Mouse (Mus musculus): ENCODE measurements around the gene H2-K1. TPM values are rescaled to one million over a fixed set of nuclear protein-coding genes. Genes with fewer than 3 reads are reported as not detected.

The H2-K1 gene
- 23.4 and 32.0 TPM in 2 replicates for polyA plus RNA-seq (2015; fragmentation: Nextera tagmentation; extraction: Ambion mirVana)

- H3K4me1 ChIP-seq: peaks cover 10% of the 10 kb centered on the region
- peak within 1 kb of the TSS; percentile 78 for H3K9ac ChIP-seq
- peak within 1 kb of the TSS; percentile 71 for H3K4me3 ChIP-seq
- peaks cover 68% of the 10 kb centered on the region for H3K27me3 ChIP-seq (replicated peaks)
- no peak within 1 kb of the TSS for H3K27ac ChIP-seq (replicated peaks)
- H3K4me2 ChIP-seq: peak within 1 kb of the TSS; percentile 99
- ATAC-seq (ENCODE audit: extremely low read depth, insufficient number of reproducible peaks, low FRiP score, low TSS enrichment): peak; percentile 58
- under 1% methylated on average over 30 of the region's 30 CpGs for WGBS
- H3K9me3 ChIP-seq: no peaks in the 10 kb centered on the region
- no peaks in the 10 kb centered on the region for H3K36me3 ChIP-seq
These were observed at the start of gene H2-K1 for GRCm38 (mm10) chr17:34000150-34000537. TSS of gene H2-K1 (minus strand) at chr17:34000347.

- no peak overlapping the region for H3K27ac ChIP-seq (replicated peaks)
- H3K4me2 ChIP-seq: no peak overlapping the region
- no peaks in the 10 kb centered on the region for H3K4me1 ChIP-seq
- WGBS: 85% methylated on average over 5 of the region's 5 CpGs
- no peak for ATAC-seq (ENCODE audit: extremely low read depth, insufficient number of reproducible peaks, low FRiP score, low TSS enrichment)
- peaks cover 16% of the 10 kb centered on the region for H3K9me3 ChIP-seq
- no peak overlapping the region for H3K9ac ChIP-seq
- H3K4me3 ChIP-seq: no peak overlapping the region
- peaks cover 25% of the 10 kb centered on the region for H3K27me3 ChIP-seq (replicated peaks)
- no peaks in the 10 kb centered on the region for H3K36me3 ChIP-seq
These were observed 47.4 kb upstream of the H2-K1 start for GRCm38 (mm10) chr17:34047404-34048050.

- 0 out of 2 replicates have a peak, but pooled peaks cover 4% of the 10 kb centered on the region for H3K4me1 ChIP-seq
- 76% methylated on average over 14 of the region's 14 CpGs for whole genome bisulfite sequencing
- no peak for ATAC-seq (ENCODE audit: extremely low read depth, insufficient number of reproducible peaks, low FRiP score, low TSS enrichment)
These were observed 45.8 kb upstream of the H2-K1 start for GRCm38 (mm10) chr17:34045941-34046340.

GRCm38 (mm10) chr17:34039562-34040450, 39.7 kb upstream of the H2-K1 start:
- 27% methylated on average over 17 of the region's 17 CpGs for WGBS
- peaks cover 32% of the 10 kb centered on the region for H3K4me1 ChIP-seq
- H3K9ac ChIP-seq: peak overlapping the region; percentile 68
- no peak for ATAC-seq (ENCODE audit: extremely low read depth, insufficient number of reproducible peaks, low FRiP score, low TSS enrichment)
- H3K4me2 ChIP-seq: peak overlapping the region; percentile 64
- peaks cover 32% of the 10 kb centered on the region for H3K36me3 ChIP-seq
- peaks cover 72% of the 10 kb centered on the region for H3K27me3 ChIP-seq (replicated peaks)
- H3K4me3 ChIP-seq: peak overlapping the region; percentile 36
- H3K27ac ChIP-seq (replicated peaks): no peak overlapping the region
- H3K9me3 ChIP-seq: no peaks in the 10 kb centered on the region

More at GRCm38 (mm10) chr17:34045941-34046340, 45.8 kb upstream of the H2-K1 start:
- Histone ChIP-seq H3K9me3 (peaks cover 16% of the 10 kb centered on the region), H3K36me3 (no peaks in the 10 kb centered on the region), H3K27me3 (replicated peaks) (peaks cover 38% of the 10 kb centered on the region), H3K4me2 (no peak overlapping the region), H3K9ac (no peak overlapping the region), H3K4me3 (no peak overlapping the region), H3K27ac (replicated peaks) (no peak overlapping the region)

GRCm38 (mm10) chr17:34038878-34039561, 38.9 kb upstream of the H2-K1 start, which contains the start of gene Col11a2:
TSS of gene Col11a2 (plus strand) at chr17:34039437.
- WGBS: 8% methylated on average over 28 of the region's 28 CpGs
- Histone ChIP-seq H3K36me3 (peaks cover 40% of the 10 kb centered on the region), H3K4me3 (peak within 1 kb of the TSS; percentile 36), H3K4me1 (peaks cover 33% of the 10 kb centered on the region), H3K4me2 (peak within 1 kb of the TSS; percentile 64), H3K9me3 (no peaks in the 10 kb centered on the region), H3K27me3 (replicated peaks) (peaks cover 65% of the 10 kb centered on the region), H3K27ac (replicated peaks) (no peak within 1 kb of the TSS), H3K9ac (peak within 1 kb of the TSS; percentile 68)
- ATAC-seq (ENCODE audit: extremely low read depth, insufficient number of reproducible peaks, low FRiP score, low TSS enrichment): 0 out of 2 replicates have a peak, but pooled peaks have one; percentile 26

- Histone ChIP-seq H3K4me3 (peak overlapping the region; percentile 36), H3K4me1 (peaks cover 38% of the 10 kb centered on the region), H3K9me3 (no peaks in the 10 kb centered on the region), H3K36me3 (peaks cover 46% of the 10 kb centered on the region), H3K9ac (peak overlapping the region; percentile 68), H3K4me2 (peak overlapping the region; percentile 64), H3K27me3 (replicated peaks) (peaks cover 60% of the 10 kb centered on the region), H3K27ac (replicated peaks) (no peak overlapping the region)
- 14% methylated on average over 16 of the region's 21 CpGs for WGBS
- ATAC-seq (ENCODE audit: extremely low read depth, insufficient number of reproducible peaks, low FRiP score, low TSS enrichment): no peak
These were observed 38.3 kb upstream of the H2-K1 start for GRCm38 (mm10) chr17:34038440-34038839.

- peaks cover 49% of the 10 kb centered on the region for H3K4me1 ChIP-seq
- peaks cover 49% of the 10 kb centered on the region for H3K27me3 ChIP-seq (replicated peaks)
- peaks cover 47% of the 10 kb centered on the region for H3K36me3 ChIP-seq
- H3K4me2 ChIP-seq: no peak overlapping the region
- 83% methylated on average over 7 of the region's 7 CpGs for WGBS
- no peak overlapping the region for H3K27ac ChIP-seq (replicated peaks)
- ATAC-seq (ENCODE audit: extremely low read depth, insufficient number of reproducible peaks, low FRiP score, low TSS enrichment): no peak
- no peak overlapping the region for H3K9ac ChIP-seq
- no peak overlapping the region for H3K4me3 ChIP-seq
- H3K9me3 ChIP-seq: no peaks in the 10 kb centered on the region
These were observed 37.1 kb upstream of the H2-K1 start for GRCm38 (mm10) chr17:34037241-34037640.

GRCm38 (mm10) chr17:34036647-34037046, 36.5 kb upstream of the H2-K1 start:
- 75% methylated on average over 10 of the region's 10 CpGs for WGBS
- H3K9ac ChIP-seq: no peak overlapping the region

GRCm38 (mm10) chr17:34035517-34035916, 35.4 kb upstream of the H2-K1 start:
- H3K27me3 ChIP-seq (replicated peaks): peaks cover 32% of the 10 kb centered on the region
- no peaks in the 10 kb centered on the region for H3K9me3 ChIP-seq
- ATAC-seq (ENCODE audit: extremely low read depth, insufficient number of reproducible peaks, low FRiP score, low TSS enrichment): no peak
- H3K9ac ChIP-seq: no peak overlapping the region
- H3K36me3 ChIP-seq: peaks cover 47% of the 10 kb centered on the region
- no peak overlapping the region for H3K4me3 ChIP-seq
- 83% methylated on average over 9 of the region's 9 CpGs for WGBS
- H3K4me2 ChIP-seq: no peak overlapping the region
- no peak overlapping the region for H3K27ac ChIP-seq (replicated peaks)
- peaks cover 44% of the 10 kb centered on the region for H3K4me1 ChIP-seq

More at GRCm38 (mm10) chr17:34036647-34037046, 36.5 kb upstream of the H2-K1 start:
- Histone ChIP-seq H3K4me2 (no peak overlapping the region), H3K4me3 (no peak overlapping the region), H3K27me3 (replicated peaks) (peaks cover 43% of the 10 kb centered on the region), H3K27ac (replicated peaks) (no peak overlapping the region), H3K4me1 (peaks cover 49% of the 10 kb centered on the region), H3K9me3 (no peaks in the 10 kb centered on the region), H3K36me3 (peaks cover 47% of the 10 kb centered on the region)
- ATAC-seq (ENCODE audit: extremely low read depth, insufficient number of reproducible peaks, low FRiP score, low TSS enrichment): no peak

GRCm38 (mm10) chr17:34034064-34034463, 33.9 kb upstream of the H2-K1 start:
- Histone ChIP-seq H3K4me3 (no peak overlapping the region), H3K4me1 (peaks cover 47% of the 10 kb centered on the region), H3K27ac (replicated peaks) (no peak overlapping the region), H3K36me3 (peaks cover 60% of the 10 kb centered on the region), H3K4me2 (no peak overlapping the region), H3K9me3 (no peaks in the 10 kb centered on the region), H3K9ac (peak overlapping the region; percentile 92; the same call in 1 of the 2 replicates), H3K27me3 (replicated peaks) (peaks cover 18% of the 10 kb centered on the region)
- no peak for ATAC-seq (ENCODE audit: extremely low read depth, insufficient number of reproducible peaks, low FRiP score, low TSS enrichment)
- 58% methylated on average over 10 of the region's 10 CpGs for WGBS

- 92% methylated on average over 9 of the region's 9 CpGs for WGBS
- no peaks in the 10 kb centered on the region for H3K9me3 ChIP-seq
- H3K27ac ChIP-seq (replicated peaks): no peak overlapping the region
- H3K9ac ChIP-seq: peak overlapping the region; percentile 92
- peaks cover 66% of the 10 kb centered on the region for H3K36me3 ChIP-seq
- ATAC-seq (ENCODE audit: extremely low read depth, insufficient number of reproducible peaks, low FRiP score, low TSS enrichment): no peak
- H3K27me3 ChIP-seq (replicated peaks): peaks cover 12% of the 10 kb centered on the region
- 0 out of 2 replicates have a peak overlapping the region, but pooled peaks have one; percentile 77 for H3K4me3 ChIP-seq
- peak overlapping the region; percentile 94 for H3K4me2 ChIP-seq
- peaks cover 47% of the 10 kb centered on the region for H3K4me1 ChIP-seq
These were observed 33.3 kb upstream of the H2-K1 start for GRCm38 (mm10) chr17:34033441-34033840.
